Mouse (Mus musculus): ENCODE measurements around the gene Cd200r3. TPM values are rescaled to one million over a fixed set of nuclear protein-coding genes. Genes with fewer than 3 reads are reported as not detected.

Cd200r3 gene
- polyA plus RNA-seq, 1 experiment, result 0.38 TPM

- TF ChIP-seq CTCF (IDR thresholded peaks at IDR 0.05; ENCODE audit: borderline replicate concordance, control insufficient read depth, extremely low read depth, insufficient read depth, low read length, poor library complexity), result no peak
- no peak for TF ChIP-seq POLR2A (IDR thresholded peaks at IDR 0.05; ENCODE audit: control insufficient read depth, extremely low read depth, insufficient read depth, low read length, poor library complexity)
- H3K4me1 ChIP-seq (replicated peaks; ENCODE audit: control insufficient read depth, insufficient read depth, low read length), result no peaks in the 10 kb centered on the region; the same call in 1 of the 2 replicates
These were observed 80.4 kb downstream of the Cd200r3 start for GRCm38 (mm10) chr16:45023904-45024303.

GRCm38 (mm10) chr16:45025321-45025720, 81.8 kb downstream of the Cd200r3 start:
- H3K27ac ChIP-seq (ENCODE audit: control insufficient read depth, insufficient read depth, low read length), result no peak overlapping the region
- no peaks in the 10 kb centered on the region; the same call in 1 of the 2 replicates for H3K4me1 ChIP-seq (replicated peaks; ENCODE audit: control insufficient read depth, insufficient read depth, low read length)
- peak; percentile 45 for DNase-seq
- no peak for TF ChIP-seq CTCF (IDR thresholded peaks at IDR 0.05; ENCODE audit: borderline replicate concordance, control insufficient read depth, extremely low read depth, insufficient read depth, low read length, poor library complexity)
- TF ChIP-seq POLR2A (IDR thresholded peaks at IDR 0.05; ENCODE audit: control insufficient read depth, extremely low read depth, insufficient read depth, low read length, poor library complexity), result no peak
- no peaks in the 10 kb centered on the region for H3K36me3 ChIP-seq (ENCODE audit: control insufficient read depth, insufficient read depth, low read length)
- 3% methylated on average over 6 of the region's 6 CpGs for WGBS
- H3K27me3 ChIP-seq (ENCODE audit: control insufficient read depth, insufficient read depth, low read length), result no peaks in the 10 kb centered on the region
- no peak overlapping the region for H3K4me3 ChIP-seq (ENCODE audit: control insufficient read depth, insufficient read depth, low read length)

More at GRCm38 (mm10) chr16:45023904-45024303, 80.4 kb downstream of the Cd200r3 start:
- WGBS, result 42% methylated on average over 4 of the region's 4 CpGs
- no peak overlapping the region for H3K27ac ChIP-seq (ENCODE audit: control insufficient read depth, insufficient read depth, low read length)
- H3K36me3 ChIP-seq (ENCODE audit: control insufficient read depth, insufficient read depth, low read length), result no peaks in the 10 kb centered on the region
- H3K27me3 ChIP-seq (ENCODE audit: control insufficient read depth, insufficient read depth, low read length), result no peaks in the 10 kb centered on the region
- DNase-seq, result peak; percentile 80
- H3K4me3 ChIP-seq (ENCODE audit: control insufficient read depth, insufficient read depth, low read length), result no peak overlapping the region

GRCm38 (mm10) chr16:45029080-45029479, 85.6 kb downstream of the Cd200r3 start:
- Histone ChIP-seq H3K27me3 (ENCODE audit: control insufficient read depth, insufficient read depth, low read length) (no peaks in the 10 kb centered on the region), H3K27ac (ENCODE audit: control insufficient read depth, insufficient read depth, low read length) (no peak overlapping the region), H3K4me3 (ENCODE audit: control insufficient read depth, insufficient read depth, low read length) (no peak overlapping the region), H3K36me3 (ENCODE audit: control insufficient read depth, insufficient read depth, low read length) (no peaks in the 10 kb centered on the region), H3K4me1 (replicated peaks; ENCODE audit: control insufficient read depth, insufficient read depth, low read length) (no peaks in the 10 kb centered on the region)
- 99% methylated on average over 5 of the region's 5 CpGs for WGBS
- TF ChIP-seq POLR2A (IDR thresholded peaks at IDR 0.05; ENCODE audit: control insufficient read depth, extremely low read depth, insufficient read depth, low read length, poor library complexity) (no peak), CTCF (IDR thresholded peaks at IDR 0.05; ENCODE audit: borderline replicate concordance, control insufficient read depth, extremely low read depth, insufficient read depth, low read length, poor library complexity) (no peak)
- no peak for DNase-seq

GRCm38 (mm10) chr16:45029493-45029892, 86.0 kb downstream of the Cd200r3 start:
- no peak for DNase-seq
- H3K36me3 ChIP-seq (ENCODE audit: control insufficient read depth, insufficient read depth, low read length), result no peaks in the 10 kb centered on the region
- 100% methylated on average over 1 of the region's 1 CpGs for WGBS
- H3K4me1 ChIP-seq (replicated peaks; ENCODE audit: control insufficient read depth, insufficient read depth, low read length), result no peaks in the 10 kb centered on the region
- TF ChIP-seq POLR2A (IDR thresholded peaks at IDR 0.05; ENCODE audit: control insufficient read depth, extremely low read depth, insufficient read depth, low read length, poor library complexity), result no peak
- H3K4me3 ChIP-seq (ENCODE audit: control insufficient read depth, insufficient read depth, low read length), result no peak overlapping the region
- H3K27ac ChIP-seq (ENCODE audit: control insufficient read depth, insufficient read depth, low read length), result no peak overlapping the region
- H3K27me3 ChIP-seq (ENCODE audit: control insufficient read depth, insufficient read depth, low read length), result no peaks in the 10 kb centered on the region

GRCm38 (mm10) chr16:45030127-45030526, 86.6 kb downstream of the Cd200r3 start:
- no peak for TF ChIP-seq POLR2A (IDR thresholded peaks at IDR 0.05; ENCODE audit: control insufficient read depth, extremely low read depth, insufficient read depth, low read length, poor library complexity)
- TF ChIP-seq CTCF (IDR thresholded peaks at IDR 0.05; ENCODE audit: borderline replicate concordance, control insufficient read depth, extremely low read depth, insufficient read depth, low read length, poor library complexity), result no peak
- Histone ChIP-seq H3K4me1 (replicated peaks; ENCODE audit: control insufficient read depth, insufficient read depth, low read length) (no peaks in the 10 kb centered on the region), H3K4me3 (ENCODE audit: control insufficient read depth, insufficient read depth, low read length) (no peak overlapping the region), H3K27ac (ENCODE audit: control insufficient read depth, insufficient read depth, low read length) (no peak overlapping the region), H3K36me3 (ENCODE audit: control insufficient read depth, insufficient read depth, low read length) (no peaks in the 10 kb centered on the region), H3K27me3 (ENCODE audit: control insufficient read depth, insufficient read depth, low read length) (no peaks in the 10 kb centered on the region)
- no peak for DNase-seq
- WGBS, result 94% methylated on average over 4 of the region's 4 CpGs

GRCm38 (mm10) chr16:45030796-45031195, 87.3 kb downstream of the Cd200r3 start:
- no peak for DNase-seq
- no peaks in the 10 kb centered on the region for H3K36me3 ChIP-seq (ENCODE audit: control insufficient read depth, insufficient read depth, low read length)
- no peak overlapping the region for H3K4me3 ChIP-seq (ENCODE audit: control insufficient read depth, insufficient read depth, low read length)
- no peaks in the 10 kb centered on the region for H3K27me3 ChIP-seq (ENCODE audit: control insufficient read depth, insufficient read depth, low read length)
- 88% methylated on average over 2 of the region's 2 CpGs for WGBS
- no peak for TF ChIP-seq POLR2A (IDR thresholded peaks at IDR 0.05; ENCODE audit: control insufficient read depth, extremely low read depth, insufficient read depth, low read length, poor library complexity)
- TF ChIP-seq CTCF (IDR thresholded peaks at IDR 0.05; ENCODE audit: borderline replicate concordance, control insufficient read depth, extremely low read depth, insufficient read depth, low read length, poor library complexity), result no peak
- no peak overlapping the region for H3K27ac ChIP-seq (ENCODE audit: control insufficient read depth, insufficient read depth, low read length)
- H3K4me1 ChIP-seq (replicated peaks; ENCODE audit: control insufficient read depth, insufficient read depth, low read length), result no peaks in the 10 kb centered on the region

Other genes with a start within 250 kb of the Cd200r3 start
- gene Nepro, start 219.4 kb upstream of the Cd200r3 start, polyA plus RNA-seq (2012; rRNA removed), result 6.8 and 7.9 TPM in 2 replicates
- 5.1 and 5.4 TPM in 2 replicates for gene Gtpbp8, start 197.3 kb upstream of the Cd200r3 start, polyA plus RNA-seq (2012; rRNA removed)
- 2.4 and 3.7 TPM in 2 replicates for gene Cd200r1, start 177.9 kb upstream of the Cd200r3 start, polyA plus RNA-seq (2012; rRNA removed)
- 0.87 and 0.98 TPM in 2 replicates for gene Cd200r4, start 131.9 kb upstream of the Cd200r3 start, polyA plus RNA-seq (2012; rRNA removed)
- gene Cd200r2, start 76.6 kb upstream of the Cd200r3 start, polyA plus RNA-seq (2012; rRNA removed), result not detected in 2 replicates
- 5.9 and 11.6 TPM in 2 replicates for gene Ccdc80, start 149.7 kb downstream of the Cd200r3 start, polyA plus RNA-seq (2012; rRNA removed)
- gene Slc35a5, start 215.0 kb downstream of the Cd200r3 start, polyA plus RNA-seq (2012; rRNA removed), result 17.6 and 22.7 TPM in 2 replicates
- gene Atg3, start 215.1 kb downstream of the Cd200r3 start, polyA plus RNA-seq (2012; rRNA removed), result 25.8 and 37.7 TPM in 2 replicates